Mouse (Mus musculus) heart, postnatal 0 days (tissue): ENCODE measurements around the gene Swt1.

Source experiments
- CTCF ChIP-seq: IDR thresholded peaks from 2 replicates; pipeline ENCODE4 v1.5.1; 2016; ENCODE audit warnings: antibody characterized with exemption, control low read depth, low read depth
- EP300 ChIP-seq: IDR thresholded peaks from 2 replicates; pipeline ENCODE4 v1.6.1; 2016; ENCODE audit warnings: antibody characterized with exemption, low read depth

GRCm38 (mm10) chr1:151325328-151325727 lies 102.9 kb downstream of the Swt1 start:
- TF ChIP-seq EP300: no peak
- TF ChIP-seq CTCF: no peak
